Mouse (Mus musculus) bone marrow, adult 2 months (tissue): ENCODE results near the gene Gm9195. TPM values are rescaled to one million over a fixed set of nuclear protein-coding genes. Genes with fewer than 3 reads are reported as not detected.

Experiments used
- H3K27ac ChIP-seq: fragments of 200-500 bp; 2 replicates; pipeline ENCODE4 v1.5.1; 2012; ENCODE audit warnings: low read depth, mild to moderate bottlenecking, control low read depth, inconsistent platforms, low read length; ENCODE audit not compliant: control insufficient read depth, poor library complexity, insufficient read depth
- H3K4me1 ChIP-seq: fragments of 200-500 bp; 2 replicates; pipeline ENCODE4 v1.6.1; 2011; ENCODE audit warnings: low read length; ENCODE audit not compliant: control insufficient read depth, insufficient read depth
- H3K4me3 ChIP-seq: fragments of 200-500 bp; replicated peaks from 2 replicates; pipeline ENCODE3; 2011; ENCODE audit warnings: mild to moderate bottlenecking, low read depth, low read length, control low read depth; ENCODE audit not compliant: control insufficient read depth
- CTCF ChIP-seq: fragments of 200-500 bp; IDR thresholded peaks from 2 replicates; pipeline ENCODE4 v1.5.1; 2011; ENCODE audit warnings: low read length, control low read depth; ENCODE audit not compliant: control insufficient read depth, insufficient read depth
- POLR2A ChIP-seq: fragments of 200-500 bp; IDR thresholded peaks from 2 replicates; pipeline ENCODE4 v1.6.1; 2011; ENCODE audit warnings: low read depth, mild to moderate bottlenecking, control low read depth, low read length, borderline replicate concordance; ENCODE audit not compliant: control insufficient read depth
- WGBS: fragments of 180-500 bp; shearing (Covaris S2); methylation state at CpG from one replicate; pipeline ENCODE4 v1.1.7; 2018; 5-methylcytosine and 5-hydroxymethylcytosine counted together
- polyA plus RNA-seq: library from polyadenylated mRNA; stranded (reverse); fragments of >200 nt; gene quantifications from 2 replicates; pipeline ENCODE4 v1.2.4, GENCODE M21; 2011; ENCODE audit warnings: low replicate concordance; ENCODE audit not compliant: missing spikeins, insufficient read depth, insufficient read length

Gm9195 gene
- polyA plus RNA-seq, 1 experiment, result not detected

GRCm38 (mm10) chr14:72506723-72507420, 15.2 kb upstream of the Gm9195 start:
- Histone ChIP-seq H3K4me3 (no peak overlapping the region), H3K4me1 (no peaks in the 10 kb centered on the region), H3K27ac (no peak overlapping the region)
- WGBS, result 40% methylated on average over 11 of the region's 11 CpGs
- TF ChIP-seq CTCF (no peak), POLR2A (no peak)

- Histone ChIP-seq H3K27ac (no peak overlapping the region), H3K4me1 (no peaks in the 10 kb centered on the region), H3K4me3 (no peak overlapping the region)
- TF ChIP-seq CTCF, result no peak
- TF ChIP-seq POLR2A, result no peak
- 20% methylated on average over 12 of the region's 12 CpGs for WGBS
Observed at GRCm38 (mm10) chr14:72506018-72506722, 14.5 kb upstream of the Gm9195 start.

- Histone ChIP-seq H3K4me3 (no peak overlapping the region), H3K4me1 (no peaks in the 10 kb centered on the region), H3K27ac (no peak overlapping the region)
- peak; percentile 32 for TF ChIP-seq CTCF
- no peak for TF ChIP-seq POLR2A
- WGBS, result 78% methylated on average over 1 of the region's 1 CpGs
Observed at GRCm38 (mm10) chr14:72504985-72505384, 13.3 kb upstream of the Gm9195 start.

- TF ChIP-seq CTCF (no peak), POLR2A (no peak)
- WGBS, result 47% methylated on average over 6 of the region's 6 CpGs
- Histone ChIP-seq H3K4me1 (no peaks in the 10 kb centered on the region), H3K27ac (no peak overlapping the region), H3K4me3 (no peak overlapping the region)
Observed at GRCm38 (mm10) chr14:72503241-72503640, 11.6 kb upstream of the Gm9195 start.

- TF ChIP-seq POLR2A (no peak), CTCF (no peak)
- WGBS, result 68% methylated on average over 1 of the region's 1 CpGs
- no peaks in the 10 kb centered on the region for H3K4me1 ChIP-seq
- H3K4me3 ChIP-seq, result no peak overlapping the region
- no peak overlapping the region for H3K27ac ChIP-seq
Observed at GRCm38 (mm10) chr14:72493775-72494174, 2.1 kb upstream of the Gm9195 start.

- H3K27ac ChIP-seq, result no peak overlapping the region
- TF ChIP-seq POLR2A (no peak), CTCF (no peak)
- no peaks in the 10 kb centered on the region for H3K4me1 ChIP-seq
- 89% methylated on average over 3 of the region's 3 CpGs for WGBS
- no peak overlapping the region for H3K4me3 ChIP-seq
Observed at GRCm38 (mm10) chr14:72490367-72490766, 1.3 kb downstream of the Gm9195 start.

- H3K4me1 ChIP-seq, result no peaks in the 10 kb centered on the region
- no peak overlapping the region for H3K27ac ChIP-seq
- H3K4me3 ChIP-seq, result no peak overlapping the region
- 78% methylated on average over 1 of the region's 1 CpGs for WGBS
- TF ChIP-seq CTCF (no peak), POLR2A (no peak)
Observed at GRCm38 (mm10) chr14:72474501-72474900, 17.1 kb downstream of the Gm9195 start.

GRCm38 (mm10) chr14:72468429-72468828, 23.2 kb downstream of the Gm9195 start:
- Histone ChIP-seq H3K4me1 (no peaks in the 10 kb centered on the region), H3K4me3 (no peak overlapping the region), H3K27ac (no peak overlapping the region)
- WGBS, result 59% methylated on average over 4 of the region's 4 CpGs
- TF ChIP-seq CTCF, result no peak
- TF ChIP-seq POLR2A, result no peak

GRCm38 (mm10) chr14:72466384-72466783, 25.3 kb downstream of the Gm9195 start:
- Histone ChIP-seq H3K27ac (no peak overlapping the region), H3K4me3 (no peak overlapping the region), H3K4me1 (no peaks in the 10 kb centered on the region)
- WGBS, result 80% methylated on average over 3 of the region's 3 CpGs
- TF ChIP-seq POLR2A, result no peak
- TF ChIP-seq CTCF, result no peak
